Mouse (Mus musculus) yolk sac, embryonic 10.5 days (tissue): ENCODE results near the gene Ctnnd2.

Experiments used
- DNase-seq: peaks from one replicate; pipeline ENCODE4 v3.0.0-alpha.2; 2017; ENCODE audit warnings: low spot score

Ctnnd2 gene

DNA sequence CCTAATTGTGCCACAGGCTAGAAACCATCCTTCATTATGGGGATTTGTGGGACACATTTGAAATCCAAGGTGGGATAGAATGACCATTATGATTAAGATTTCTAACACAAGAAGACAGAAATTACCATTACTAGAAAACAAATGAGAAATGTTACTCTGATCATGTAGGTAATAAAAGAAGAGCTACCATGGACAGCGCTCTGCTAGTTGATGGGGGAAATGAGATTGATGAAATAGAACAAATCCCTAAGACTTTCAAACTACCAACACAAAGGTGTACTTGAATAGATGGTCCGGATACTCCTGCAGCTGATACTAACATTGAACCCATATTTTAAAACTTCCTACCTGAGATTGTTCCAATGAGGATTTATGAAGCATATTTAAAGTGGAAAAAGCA is 68.5 kb downstream of the Ctnnd2 start:
- no peak for DNase-seq

DNA sequence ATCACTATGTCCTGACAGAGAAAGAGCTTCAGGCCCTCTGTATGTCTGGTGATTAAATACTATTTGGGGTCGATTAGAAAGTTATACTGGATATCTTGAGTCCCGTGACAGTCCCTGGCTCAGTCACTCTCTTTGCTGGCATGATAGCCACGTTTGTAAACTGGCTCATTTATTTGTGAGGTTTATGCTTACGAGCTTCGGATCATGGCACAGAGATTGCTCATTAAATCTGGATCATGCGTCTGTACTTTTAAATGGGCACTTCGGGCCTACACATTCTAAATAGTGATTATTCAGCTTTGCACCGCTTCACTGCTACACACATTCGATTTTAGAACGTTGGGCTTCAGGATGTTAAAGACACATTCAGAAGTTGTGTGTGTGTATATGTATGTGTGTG is 96.4 kb downstream of the Ctnnd2 start:
- DNase-seq, result no peak

DNA sequence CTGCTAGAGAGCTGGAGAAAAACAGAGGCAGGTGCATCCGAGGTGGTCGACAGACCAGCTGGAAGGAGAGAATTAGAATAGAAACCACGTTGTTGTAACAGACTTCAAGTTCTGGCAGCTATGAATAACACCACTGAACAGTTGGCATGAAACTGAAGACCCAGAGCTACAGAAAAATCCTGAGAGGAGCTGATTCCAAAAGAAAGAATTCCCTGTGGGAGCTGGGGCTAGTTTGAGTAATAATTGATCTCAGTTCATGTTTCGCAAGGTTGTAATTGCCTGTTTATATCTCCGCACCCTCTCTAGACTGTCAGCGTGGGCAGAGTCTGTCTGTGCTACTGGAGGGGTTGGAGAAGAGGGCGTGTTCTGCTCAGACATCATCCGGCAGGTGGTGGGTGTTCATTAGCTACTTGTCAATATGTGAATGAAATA is 98.8 kb downstream of the Ctnnd2 start:
- DNase-seq, result no peak

DNA sequence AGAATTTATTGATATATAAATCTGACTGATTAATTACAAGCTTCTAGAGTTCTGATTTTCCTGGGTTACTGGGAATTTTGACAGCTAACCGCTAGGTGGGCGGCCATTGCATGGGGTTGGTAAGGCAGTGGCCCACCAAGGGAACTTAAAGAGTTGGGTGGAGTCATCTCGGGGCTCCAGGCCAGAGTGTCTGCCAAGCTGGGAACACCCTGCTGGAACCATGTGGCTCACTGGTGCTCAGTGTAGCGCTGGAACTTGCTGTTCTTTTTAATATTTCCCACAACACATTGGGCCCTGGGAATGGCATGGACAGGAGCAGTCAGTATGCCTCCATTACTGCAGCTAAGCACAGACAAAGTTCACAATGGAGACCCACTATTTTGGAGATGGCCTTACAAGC is 99.9 kb downstream of the Ctnnd2 start:
- DNase-seq, result no peak

DNA sequence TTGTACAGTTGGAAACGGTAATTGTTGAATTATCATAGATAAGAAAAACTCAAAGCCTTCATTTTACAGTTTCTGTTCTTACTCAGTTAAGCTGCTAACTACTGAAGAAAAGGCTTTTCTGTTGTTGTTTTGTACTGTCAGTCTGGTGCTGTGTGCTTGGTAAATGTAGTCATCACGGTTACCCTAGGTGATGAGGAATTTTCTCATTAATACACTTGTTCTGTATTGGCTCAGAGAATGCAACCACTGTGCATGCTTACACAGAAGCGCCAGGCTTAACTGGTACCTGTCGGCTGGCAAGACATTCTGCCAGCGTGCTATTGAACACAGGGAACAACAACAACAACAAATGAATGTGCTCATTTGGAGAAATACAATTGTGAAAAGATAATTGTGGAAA is 103.3 kb downstream of the Ctnnd2 start:
- no peak for DNase-seq

DNA sequence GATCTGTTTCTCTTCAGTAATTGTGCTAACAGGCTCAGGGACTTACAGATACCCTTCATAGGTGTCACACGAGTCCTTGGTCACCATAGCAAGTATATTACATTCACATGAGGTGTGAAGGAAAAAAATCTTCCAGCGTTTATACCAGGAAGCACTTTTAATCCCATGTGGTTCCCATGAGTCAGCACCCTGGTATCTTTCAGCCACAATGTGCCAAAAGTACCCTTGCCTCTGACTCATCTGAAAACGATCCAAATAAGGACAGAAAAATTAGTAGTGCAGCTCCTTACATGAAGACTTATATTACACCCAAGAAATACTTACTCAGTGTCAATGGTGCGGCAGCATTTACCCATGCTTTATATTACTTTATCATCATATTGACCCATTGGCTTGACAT is 104.3 kb downstream of the Ctnnd2 start:
- DNase-seq, result no peak

DNA sequence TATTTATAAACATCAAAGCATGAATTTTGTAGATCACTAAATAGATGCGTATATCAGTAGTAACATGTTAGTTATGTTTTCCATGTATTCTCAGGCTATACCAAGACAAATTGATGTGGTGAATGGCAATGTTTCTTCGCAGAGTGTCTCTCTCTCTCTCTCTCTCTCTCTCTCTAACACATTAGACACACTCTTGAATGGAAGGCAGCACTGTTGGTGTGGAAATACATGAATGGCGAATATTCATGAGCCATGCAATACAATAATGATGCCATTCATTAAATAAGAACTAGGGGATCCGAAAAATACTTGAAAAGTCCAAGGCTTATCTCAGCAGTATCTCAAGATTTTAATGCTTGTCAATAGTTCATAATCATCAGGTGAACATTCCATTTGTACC is 106.2 kb downstream of the Ctnnd2 start:
- no peak for DNase-seq

DNA sequence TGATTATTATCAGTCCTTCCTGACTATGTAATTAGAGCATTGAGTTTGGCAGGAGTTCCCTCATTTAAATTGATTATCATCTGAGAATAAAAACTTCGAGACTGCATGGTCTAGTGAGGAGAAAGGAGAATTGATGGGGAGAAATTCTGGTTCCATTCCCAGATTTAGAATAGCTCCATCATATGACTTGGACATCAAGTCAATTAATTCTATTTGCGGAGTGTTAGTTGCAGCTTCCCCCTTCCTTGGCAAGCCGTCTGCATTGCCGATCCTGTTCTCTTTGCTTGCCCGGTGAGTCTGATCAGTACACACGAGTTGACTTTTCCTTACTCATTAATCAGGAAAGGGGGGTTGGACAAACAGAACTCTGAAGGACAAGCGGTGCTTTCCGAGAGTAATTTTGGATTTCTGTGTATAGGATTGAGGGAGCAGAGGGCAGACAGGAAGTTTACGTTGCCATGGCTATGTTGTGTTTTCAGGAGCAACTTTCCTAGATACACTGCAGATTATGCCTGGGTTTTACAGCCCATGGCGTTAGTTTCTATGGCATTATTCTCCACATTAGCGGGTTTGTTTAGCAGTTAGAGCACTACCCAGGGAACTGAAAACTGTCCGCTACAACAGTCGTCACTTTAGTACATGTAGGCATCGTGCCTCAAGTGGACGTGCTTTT is 113.3 kb downstream of the Ctnnd2 start:
- DNase-seq, result peak; percentile 7

DNA sequence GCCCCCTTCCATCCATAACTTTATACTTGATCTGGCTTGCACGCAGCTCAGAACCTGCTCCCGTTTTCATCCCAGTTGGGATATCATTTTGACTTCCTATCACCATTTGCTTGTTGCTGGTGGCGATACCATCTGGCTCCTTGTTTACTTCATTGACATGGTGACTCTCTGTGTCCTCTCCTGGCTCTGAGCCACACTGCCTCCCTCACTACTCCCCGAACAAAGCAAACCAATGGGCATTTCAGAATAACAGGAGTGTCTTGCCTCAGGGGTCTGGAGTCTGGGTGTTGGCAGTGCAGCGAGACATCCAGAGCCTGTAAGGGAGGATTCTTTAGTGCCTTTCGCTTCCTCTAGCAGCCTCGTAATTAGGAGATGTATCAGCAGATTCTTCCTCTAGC is 113.9 kb downstream of the Ctnnd2 start:
- DNase-seq, result no peak

DNA sequence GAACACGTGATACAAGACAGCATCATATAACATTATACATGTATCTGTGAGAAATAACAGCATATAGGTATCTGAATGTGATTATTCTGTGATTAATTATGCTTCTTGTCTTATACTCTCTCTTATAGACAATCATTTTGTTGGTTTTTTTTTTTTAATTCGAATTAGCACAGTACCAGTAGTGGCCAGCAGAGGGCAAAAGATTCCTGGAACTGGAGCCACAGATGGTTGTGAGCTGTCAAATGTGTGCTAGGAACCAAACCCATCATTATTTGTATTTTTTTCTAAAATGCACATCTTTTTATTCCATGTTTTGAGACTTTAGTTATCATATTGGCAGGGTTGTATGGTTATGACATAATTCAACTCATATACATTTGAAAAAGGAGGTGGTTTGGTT is 130.4 kb downstream of the Ctnnd2 start:
- no peak for DNase-seq

DNA sequence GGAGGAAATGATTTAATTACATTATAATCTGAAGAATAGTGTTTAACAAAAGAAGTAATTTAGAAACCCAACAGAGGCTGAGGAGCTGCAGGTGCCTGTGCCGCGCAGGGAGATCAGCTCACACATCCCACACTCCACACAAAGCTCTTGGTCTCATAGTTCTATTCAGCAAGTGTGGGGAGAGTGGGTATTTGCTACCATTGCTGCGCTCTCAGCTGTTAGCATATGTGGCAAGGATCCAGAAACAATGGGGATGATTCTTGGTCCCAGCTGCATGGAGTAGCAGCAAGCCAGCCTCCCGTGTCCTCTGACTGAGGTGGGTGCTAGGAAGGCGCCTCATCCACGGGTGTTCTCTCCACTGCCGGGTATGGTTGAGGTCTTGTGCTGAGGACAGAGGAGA is 134.0 kb downstream of the Ctnnd2 start:
- DNase-seq, result no peak

DNA sequence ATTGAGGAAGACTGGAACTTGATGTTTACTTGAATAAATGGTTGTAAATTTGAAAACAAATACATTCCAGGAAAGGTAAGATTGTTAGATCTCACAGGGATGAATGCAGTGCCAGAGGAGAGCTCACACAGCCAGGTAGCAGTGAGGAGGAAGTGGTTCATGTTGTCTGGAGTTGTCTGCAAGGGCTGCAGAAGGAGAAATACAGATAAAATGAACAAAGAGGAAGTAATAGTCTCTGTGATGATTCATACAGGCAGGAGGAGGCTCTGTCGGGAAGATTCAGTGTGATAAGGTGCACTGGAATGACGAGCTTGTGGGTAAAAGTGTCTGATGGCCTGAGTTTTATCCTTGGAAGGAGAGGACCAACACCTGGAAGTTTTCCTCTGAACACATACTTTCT is 150.2 kb downstream of the Ctnnd2 start:
- no peak for DNase-seq

DNA sequence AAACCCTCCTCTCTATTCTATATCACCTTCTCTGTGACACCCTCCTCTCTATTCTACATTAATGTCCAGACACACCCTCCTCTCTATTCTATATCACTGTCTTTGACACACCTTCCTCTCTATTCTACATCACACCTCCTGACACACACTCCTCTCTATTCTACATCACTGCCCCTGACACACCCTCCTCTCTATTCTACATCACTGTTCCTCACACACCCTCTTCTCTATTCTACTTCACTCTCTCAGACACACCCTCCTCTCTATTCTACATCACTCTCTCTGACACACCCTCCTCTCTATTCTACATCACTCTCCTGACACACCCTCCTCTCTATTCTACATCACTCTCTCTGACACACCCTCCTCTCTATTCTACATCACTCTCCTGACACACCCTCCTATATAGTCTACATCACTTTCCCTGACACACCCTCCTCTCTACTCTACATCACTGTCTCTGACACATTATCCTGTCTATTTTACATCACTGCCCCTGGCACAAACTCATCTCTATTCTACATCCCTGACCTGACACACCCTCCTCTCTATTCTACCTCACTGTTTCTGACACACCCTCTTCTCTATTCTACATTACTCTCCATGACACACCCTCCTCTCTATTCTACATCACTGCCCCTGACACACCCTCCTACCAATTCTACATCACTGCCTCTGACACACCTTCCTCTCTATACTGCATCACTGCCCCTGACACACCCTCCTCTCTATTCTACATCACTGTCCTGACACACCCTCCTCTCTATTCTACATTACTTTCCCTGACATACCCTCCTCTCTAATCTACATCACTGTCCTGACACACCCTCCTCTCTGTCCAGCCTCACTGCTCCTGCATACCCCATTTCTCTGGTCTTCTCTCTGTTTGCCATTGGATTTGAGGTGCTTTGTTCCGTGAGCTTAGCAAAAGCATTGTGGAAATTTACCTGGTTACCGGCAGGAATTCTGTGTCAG is 161.2 kb downstream of the Ctnnd2 start:
- no peak for DNase-seq

DNA sequence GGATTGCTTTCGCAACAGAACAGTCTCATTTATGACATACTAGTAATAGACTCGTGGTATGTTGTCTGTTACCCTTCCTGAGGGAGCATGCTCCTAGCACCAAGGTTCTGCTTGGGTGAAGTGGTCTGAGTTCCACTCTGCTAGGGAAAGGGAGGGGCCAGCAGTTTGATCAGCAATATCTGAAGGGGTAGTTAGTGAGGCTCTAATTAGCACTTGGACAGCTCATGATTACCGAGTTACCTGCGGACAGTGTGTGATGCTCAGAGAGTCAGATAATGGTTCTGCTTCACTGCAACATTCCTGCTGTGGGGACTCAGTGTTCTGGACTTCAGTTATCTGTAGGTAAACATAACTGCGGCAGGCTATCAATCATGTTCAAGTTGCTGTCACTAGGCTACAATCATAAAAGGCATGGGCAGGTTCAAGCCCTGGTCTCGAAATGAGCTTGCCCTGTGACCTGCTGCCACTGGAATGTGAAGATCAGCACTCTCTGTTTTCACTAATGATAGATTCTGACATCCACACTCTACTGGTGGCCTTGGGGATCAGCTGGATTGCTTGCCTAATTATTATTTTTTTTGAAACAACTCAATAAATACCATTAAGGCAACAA is 166.3 kb downstream of the Ctnnd2 start:
- DNase-seq, result no peak

DNA sequence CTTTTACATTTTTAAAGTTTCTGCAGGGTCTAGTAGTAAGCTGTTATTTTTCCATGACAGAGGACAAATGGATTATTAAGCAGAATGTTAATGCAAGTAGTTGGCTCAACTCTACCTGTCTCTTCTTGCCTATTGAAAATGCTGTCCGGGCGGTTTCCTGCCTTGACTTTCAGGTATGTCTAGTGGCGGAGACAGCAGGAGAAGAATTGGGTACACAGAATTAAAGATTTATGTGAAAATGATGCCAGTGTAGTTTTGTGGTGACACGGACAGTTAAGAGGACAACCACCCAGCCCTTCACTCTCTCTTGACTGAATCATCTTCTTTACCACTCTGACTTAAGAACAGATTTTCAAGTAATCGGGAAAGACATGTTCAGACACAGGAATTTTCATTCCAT is 173.4 kb downstream of the Ctnnd2 start:
- no peak for DNase-seq

DNA sequence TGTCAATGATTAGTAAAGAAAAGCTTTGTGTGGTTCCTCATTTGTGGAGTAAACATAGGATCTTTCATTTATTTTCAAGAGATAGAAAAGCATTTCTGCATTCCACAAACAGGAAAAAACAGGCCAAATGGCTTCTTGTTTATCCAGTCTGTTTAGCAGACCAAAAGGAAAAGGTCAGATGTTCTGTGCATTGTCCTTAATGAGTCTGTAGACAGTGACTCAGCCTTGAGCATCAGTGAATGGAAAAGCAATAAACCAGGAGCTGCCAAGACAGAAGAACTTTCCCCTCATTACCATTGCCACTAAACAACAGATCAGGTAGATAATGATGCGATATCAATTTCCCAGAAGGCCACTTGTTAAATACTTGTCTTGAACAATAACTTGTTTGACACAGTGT is 192.1 kb downstream of the Ctnnd2 start:
- no peak for DNase-seq

DNA sequence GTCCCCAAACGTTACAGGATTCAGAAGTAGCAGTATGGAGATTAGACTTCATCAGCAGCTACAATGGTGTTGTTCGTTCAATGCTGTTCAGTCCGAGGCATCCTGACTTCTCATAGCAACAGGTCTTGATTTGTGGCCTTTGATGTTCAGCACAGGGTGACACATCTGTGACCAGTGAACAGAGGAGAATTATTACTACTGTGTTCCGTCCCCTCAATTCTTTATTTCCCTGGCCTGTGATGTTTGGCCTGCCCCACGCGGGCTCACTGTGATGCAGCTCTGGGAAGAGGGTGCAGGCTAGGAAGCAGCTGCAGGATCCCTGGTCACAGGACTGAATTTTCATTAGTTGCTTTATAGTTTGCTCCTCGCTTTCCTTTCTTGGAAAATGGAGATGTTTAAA is 197.6 kb downstream of the Ctnnd2 start:
- no peak for DNase-seq

DNA sequence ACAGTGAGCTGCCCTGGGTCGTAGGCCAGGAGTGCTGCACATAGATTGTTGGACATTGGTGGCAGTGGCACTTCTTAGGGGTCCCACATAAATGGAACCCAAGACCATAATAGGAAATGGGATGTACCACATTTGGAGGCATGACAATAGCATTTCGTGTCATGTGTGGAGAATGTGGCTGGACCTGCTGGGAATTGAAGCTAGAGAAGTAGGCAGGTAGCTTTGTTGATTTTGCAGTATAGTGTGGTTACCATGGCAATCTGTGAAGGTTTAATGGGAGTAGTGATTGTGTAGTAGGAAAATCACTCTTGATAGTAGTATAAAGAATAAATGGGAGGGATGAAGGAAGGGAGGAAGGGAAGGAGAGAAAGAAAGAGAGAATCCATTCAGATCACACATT is 198.8 kb downstream of the Ctnnd2 start:
- DNase-seq, result no peak

DNA sequence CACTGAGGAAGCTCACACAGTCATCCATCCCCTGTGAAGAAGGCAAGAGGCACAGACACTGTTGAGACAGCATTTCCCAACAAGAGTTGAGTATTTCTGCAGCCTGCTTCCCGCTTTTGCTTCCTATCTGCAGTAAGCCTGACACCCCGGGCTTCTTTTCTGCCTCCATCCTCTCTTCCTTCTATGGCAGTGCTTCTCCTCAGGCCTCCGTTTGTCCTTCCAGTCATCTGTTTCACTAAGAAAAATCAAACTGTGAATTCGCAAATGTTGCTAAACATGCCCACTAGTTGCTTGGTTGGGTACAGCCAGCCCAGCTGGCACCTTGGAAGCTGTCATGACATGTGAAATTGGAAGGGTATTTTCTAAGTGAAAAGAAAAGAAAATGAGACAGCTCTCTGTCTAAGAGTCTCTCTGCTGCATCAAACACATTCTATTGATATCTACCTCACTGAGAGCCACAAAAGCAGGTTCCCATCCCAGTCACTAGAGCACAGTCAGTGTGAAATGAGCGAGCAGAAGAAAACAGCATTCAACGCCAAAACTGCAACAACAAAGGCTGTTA is 201.3 kb downstream of the Ctnnd2 start:
- DNase-seq, result no peak

DNA sequence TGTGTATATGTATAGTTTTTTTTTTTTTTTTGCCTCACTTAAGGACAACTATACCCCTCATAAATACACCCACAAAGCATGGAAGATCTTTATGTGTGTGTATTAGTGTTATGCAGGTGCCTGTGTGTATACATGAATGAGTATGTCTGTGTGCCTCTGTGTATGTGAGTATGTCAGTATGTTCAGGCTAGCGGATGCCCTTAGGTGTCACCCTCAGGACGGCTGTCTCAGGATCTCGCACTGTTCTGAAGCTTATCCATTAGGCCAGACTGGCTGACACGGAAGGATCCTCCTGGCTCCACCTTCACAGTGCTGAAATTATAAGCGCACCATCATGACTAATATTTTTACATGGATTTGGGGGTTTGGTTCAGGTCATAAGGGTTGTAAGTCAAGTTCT is 202.5 kb downstream of the Ctnnd2 start:
- no peak for DNase-seq

DNA sequence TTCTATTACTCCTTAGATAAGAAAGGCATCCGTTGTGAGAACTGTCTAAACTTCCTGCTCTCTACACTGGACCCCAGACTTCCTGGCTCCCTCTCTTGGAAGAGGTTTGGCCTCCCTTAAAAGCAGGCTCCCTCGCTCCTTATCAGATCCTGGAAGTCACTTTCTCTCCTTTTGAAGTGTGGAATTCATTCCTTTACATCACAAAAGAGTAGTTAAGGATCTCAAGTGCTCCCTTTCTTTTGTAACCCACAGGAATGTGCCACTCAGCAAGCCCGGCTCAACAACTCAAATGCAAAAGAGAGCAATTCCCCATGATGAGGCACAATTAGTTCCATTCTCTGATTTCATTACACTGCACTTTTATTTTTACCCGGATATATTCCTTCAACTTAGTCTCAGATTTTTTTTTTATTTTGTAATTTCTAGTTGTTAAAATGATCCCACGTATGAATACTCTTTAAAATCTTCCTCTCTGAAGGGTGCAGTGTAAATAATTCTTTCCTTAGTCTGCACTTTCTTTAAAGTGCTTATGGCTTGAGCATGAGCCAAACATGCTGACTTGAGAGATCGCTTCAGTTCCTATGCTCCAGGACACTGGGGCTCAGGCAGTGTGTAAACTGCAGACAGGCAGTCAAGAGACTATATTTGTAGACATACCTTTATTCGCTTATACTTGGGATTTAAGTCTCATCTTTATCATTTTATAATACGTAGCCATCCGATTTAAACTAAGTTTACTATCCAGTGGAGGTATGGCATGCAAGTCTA is 210.9 kb downstream of the Ctnnd2 start:
- DNase-seq, result no peak

DNA sequence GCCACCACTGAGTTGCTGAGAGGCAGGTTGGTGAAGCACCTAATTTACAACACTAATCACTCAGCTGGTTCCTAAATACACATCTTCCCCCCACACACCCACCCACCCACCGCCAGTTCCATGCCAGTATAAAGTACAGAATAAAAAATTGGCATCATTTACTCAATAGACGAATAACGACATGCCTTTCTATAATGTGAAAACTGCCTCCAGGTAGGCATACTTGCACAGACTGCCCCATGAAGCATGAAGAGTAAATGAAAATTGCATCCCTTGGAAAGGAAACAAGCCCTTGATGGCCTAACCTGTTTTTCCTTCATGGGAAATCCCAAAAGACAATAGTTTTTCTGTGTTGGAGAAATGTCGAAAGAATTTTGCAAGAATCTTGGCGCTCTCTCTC is 212.0 kb downstream of the Ctnnd2 start:
- DNase-seq, result no peak
